Mouse (Mus musculus): ENCODE results near the gene Igsf21.

The Igsf21 gene

GRCm38 (mm10) chr4:140196717-140197116, 49.9 kb downstream of the Igsf21 start:
- DNase-seq (ENCODE audit: low spot score in 2 of 2) = no peak

- DNase-seq (ENCODE audit: low spot score in 2 of 2) = no peak
Observed at GRCm38 (mm10) chr4:140192276-140193002, 54.1 kb downstream of the Igsf21 start.

- no peak for DNase-seq (ENCODE audit: low spot score in 2 of 2)
Observed at GRCm38 (mm10) chr4:140189601-140190000, 57.0 kb downstream of the Igsf21 start.

GRCm38 (mm10) chr4:140188626-140189025, 58.0 kb downstream of the Igsf21 start:
- no peak for DNase-seq (ENCODE audit: low spot score in 2 of 2)

- no peak for DNase-seq (ENCODE audit: low spot score in 2 of 2)
Observed at GRCm38 (mm10) chr4:140187404-140188145, 59.0 kb downstream of the Igsf21 start.

GRCm38 (mm10) chr4:140179576-140179975, 67.0 kb downstream of the Igsf21 start:
- DNase-seq (ENCODE audit: low spot score in 2 of 2) = no peak

GRCm38 (mm10) chr4:140177055-140177454, 69.5 kb downstream of the Igsf21 start:
- DNase-seq (ENCODE audit: low spot score in 2 of 2) = no peak

- DNase-seq (ENCODE audit: low spot score in 2 of 2) = no peak
Observed at GRCm38 (mm10) chr4:140173746-140174399, 72.7 kb downstream of the Igsf21 start.

GRCm38 (mm10) chr4:140173084-140173483, 73.5 kb downstream of the Igsf21 start:
- DNase-seq (ENCODE audit: low spot score in 2 of 2) = no peak

GRCm38 (mm10) chr4:140171917-140172316, 74.7 kb downstream of the Igsf21 start:
- DNase-seq (ENCODE audit: low spot score in 2 of 2) = no peak

- no peak for DNase-seq (ENCODE audit: low spot score in 2 of 2)
Observed at GRCm38 (mm10) chr4:140171189-140171588, 75.4 kb downstream of the Igsf21 start.

- no peak for DNase-seq (ENCODE audit: low spot score in 2 of 2)
Observed at GRCm38 (mm10) chr4:140165851-140166250, 80.7 kb downstream of the Igsf21 start.

- no peak for DNase-seq (ENCODE audit: low spot score in 2 of 2)
Observed at GRCm38 (mm10) chr4:140164662-140165061, 81.9 kb downstream of the Igsf21 start.

GRCm38 (mm10) chr4:140159617-140160016, 87.0 kb downstream of the Igsf21 start:
- no peak for DNase-seq (ENCODE audit: low spot score in 2 of 2)

GRCm38 (mm10) chr4:140154899-140155463, 91.6 kb downstream of the Igsf21 start:
- DNase-seq (ENCODE audit: low spot score in 2 of 2) = no peak

- DNase-seq (ENCODE audit: low spot score in 2 of 2) = no peak
Observed at GRCm38 (mm10) chr4:140154484-140154883, 92.1 kb downstream of the Igsf21 start.

GRCm38 (mm10) chr4:140153711-140154114, 92.9 kb downstream of the Igsf21 start:
- DNase-seq (ENCODE audit: low spot score in 2 of 2) = no peak

GRCm38 (mm10) chr4:140153101-140153500, 93.5 kb downstream of the Igsf21 start:
- no peak for DNase-seq (ENCODE audit: low spot score in 2 of 2)

GRCm38 (mm10) chr4:140149706-140150105, 96.9 kb downstream of the Igsf21 start:
- no peak for DNase-seq (ENCODE audit: low spot score in 2 of 2)

GRCm38 (mm10) chr4:140147857-140148695, 98.5 kb downstream of the Igsf21 start:
- DNase-seq (ENCODE audit: low spot score in 2 of 2) = no peak

- DNase-seq (ENCODE audit: low spot score in 2 of 2) = no peak
Observed at GRCm38 (mm10) chr4:140147079-140147840, 99.3 kb downstream of the Igsf21 start.

Data from spleen, postnatal 4 days (tissue).